Mouse (Mus musculus): ENCODE measurements around the gene Arhgef11. TPM values are rescaled to one million over a fixed set of nuclear protein-coding genes. Genes with fewer than 3 reads are reported as not detected.
"Not testable (repeated sequence)": the region's sequence is repeated elsewhere in the genome, so short reads cannot be mapped to it uniquely, and the experiment has no call there.

Arhgef11 gene
- total RNA-seq (2021) = 10 to 100 TPM; 53.5 to 53.8 TPM
- long read RNA-seq, experiment 1, partial matches to known transcripts = 15 of 16 reads
- long read RNA-seq, experiment 1, other reads (novel, unspliced or antisense) = 1 of 16 reads
- long read RNA-seq, experiment 2, partial matches to known transcripts = 8 of 13 reads
- long read RNA-seq, experiment 2, other reads (novel, unspliced or antisense) = 5 of 13 reads

DNA sequence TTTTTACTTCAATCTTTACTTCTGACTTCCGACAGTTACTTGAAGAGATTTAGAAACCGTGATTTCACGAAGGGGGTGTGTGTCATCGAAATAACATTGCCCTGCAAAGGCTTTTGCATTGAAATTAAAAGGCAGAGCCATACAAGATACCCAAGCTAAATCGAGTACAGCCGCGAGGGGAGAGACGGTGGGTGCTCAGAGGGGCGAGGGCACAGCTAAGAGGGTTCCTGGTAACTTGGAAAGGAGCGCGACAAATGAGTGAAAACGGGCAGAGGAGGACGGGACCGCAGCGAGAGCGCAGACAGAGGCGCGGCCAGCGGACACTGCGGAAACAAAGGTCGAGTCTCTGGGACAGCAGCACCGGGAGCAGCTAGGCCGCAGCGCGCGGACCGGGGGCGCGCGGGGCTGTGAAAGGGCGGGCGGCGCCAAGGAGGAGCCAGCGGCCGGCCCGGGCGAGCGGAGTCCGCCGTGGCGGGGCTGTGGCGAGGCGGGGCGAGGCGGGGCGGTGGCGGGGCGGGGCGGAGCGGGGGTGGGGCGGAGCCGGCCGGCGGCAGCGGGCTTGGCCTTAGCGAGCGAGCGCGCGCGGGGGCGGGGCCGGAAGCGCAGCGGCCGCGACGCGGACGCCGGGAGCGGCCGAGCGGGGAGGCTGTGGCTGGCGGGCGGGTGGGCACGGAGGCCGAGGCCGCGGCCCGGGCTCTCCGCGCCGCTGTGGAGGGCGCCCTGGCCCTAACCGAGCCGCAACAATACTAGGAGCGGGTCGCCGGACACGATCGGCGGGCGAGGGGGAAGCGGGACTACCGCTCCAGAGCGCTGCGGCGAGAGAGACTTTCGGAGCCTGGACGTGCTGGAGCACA lies at the start of gene Arhgef11:
TSS of gene Arhgef11 (plus strand) at position 603 of the 854 bp plus-strand sequence.
- DNase-seq (ENCODE audit: low spot score in 2 of 2) = peak; percentile 30 to 68
- intact Hi-C loops (cut with DNase I) = no loop called here

DNA sequence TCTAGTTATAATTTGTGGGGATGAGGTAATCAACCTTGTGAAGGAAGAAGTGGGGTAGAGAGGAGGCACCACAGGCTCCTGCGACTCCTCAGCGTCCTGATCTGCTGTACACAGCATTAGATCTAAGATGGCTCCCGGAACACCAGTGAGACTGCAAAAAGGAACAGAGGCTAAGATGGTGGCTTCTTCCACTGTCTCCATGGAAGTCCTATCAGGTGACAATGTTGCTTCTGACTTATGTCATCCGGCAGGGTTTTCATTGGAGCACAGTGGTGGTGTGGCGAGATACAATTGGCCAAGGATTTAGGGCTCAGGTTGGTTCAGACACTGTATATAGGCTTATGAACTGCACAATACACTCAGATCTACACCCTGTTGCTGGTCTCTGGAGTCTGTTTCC lies 48.7 kb upstream of the Arhgef11 start:
- intact Hi-C loops (cut with DNase I) = no loop called here
- no peak for DNase-seq (ENCODE audit: low spot score in 2 of 2)

DNA sequence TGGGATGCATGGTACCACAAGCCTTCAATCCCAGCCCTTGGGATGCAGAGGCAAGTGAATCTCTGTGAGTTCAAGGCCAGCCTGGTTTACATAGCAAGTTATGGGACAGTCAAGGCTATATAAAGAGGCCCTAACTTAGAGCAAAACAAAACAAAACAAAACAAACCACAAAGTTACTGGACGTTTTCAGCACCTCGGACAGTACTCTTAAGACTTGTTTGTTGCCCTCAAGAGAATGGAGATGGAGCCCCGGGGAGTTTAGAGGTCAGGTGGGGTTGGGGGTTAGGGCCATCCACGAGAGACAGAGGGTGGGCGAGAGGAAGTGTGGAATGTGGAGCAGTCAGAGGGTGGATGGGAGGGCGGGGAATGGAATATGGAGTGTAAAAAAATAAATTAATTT lies 41.6 kb upstream of the Arhgef11 start:
- intact Hi-C loops (cut with DNase I) = no loop called here
- DNase-seq (ENCODE audit: low spot score in 2 of 2) = no peak

DNA sequence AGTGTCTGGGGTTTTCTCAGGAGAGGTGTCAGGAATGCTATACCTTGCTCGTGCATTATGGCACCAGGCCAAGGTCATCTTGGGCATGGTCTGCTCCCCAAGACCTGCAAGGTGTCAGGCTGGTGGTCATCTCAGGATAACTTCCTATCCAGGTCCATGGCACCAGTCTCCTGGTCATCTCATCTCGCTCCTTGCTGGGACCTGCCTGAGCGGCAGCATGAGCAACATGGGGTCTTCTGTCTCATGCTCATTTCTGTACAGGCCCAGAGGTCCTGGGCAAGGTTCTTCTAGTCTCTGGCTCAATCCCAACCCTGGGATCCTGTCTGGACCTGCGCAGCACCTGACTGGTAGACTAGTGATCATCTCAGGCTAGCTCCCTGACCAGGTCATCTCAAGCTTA lies 35.1 kb upstream of the Arhgef11 start:
- intact Hi-C loops (cut with DNase I) = no loop called here
- no peak for DNase-seq (ENCODE audit: low spot score in 2 of 2)

- intact Hi-C loops (cut with DNase I) = no loop called here
These were observed 23.6 kb upstream of the Arhgef11 start for GRCm38 (mm10) chr3:87593793-87594192.

DNA sequence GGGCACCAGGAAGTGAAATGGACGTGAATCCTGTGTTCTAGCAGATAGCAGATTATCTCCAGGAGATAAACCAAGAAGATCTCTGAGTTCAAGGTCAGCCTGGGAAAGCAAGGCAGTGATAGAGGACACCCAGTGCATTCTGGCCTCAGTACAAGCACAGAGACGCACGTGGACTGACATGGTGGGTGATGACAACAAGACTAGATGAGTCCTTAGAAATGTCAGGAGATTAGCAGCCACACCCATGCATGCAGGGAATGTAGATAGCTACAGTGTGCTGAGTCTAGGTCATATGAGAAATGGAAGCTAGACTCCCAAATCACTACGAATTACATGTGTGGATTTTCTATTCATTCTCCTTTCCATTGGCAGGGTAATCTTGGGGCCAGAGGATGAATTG lies 22.0 kb upstream of the Arhgef11 start:
- DNase-seq (ENCODE audit: low spot score in 2 of 2); intact Hi-C loops (cut with DNase I): not testable (repeated sequence)

More at GRCm38 (mm10) chr3:87593793-87594192, 23.6 kb upstream of the Arhgef11 start:
- no peak for DNase-seq (ENCODE audit: low spot score in 2 of 2)

DNA sequence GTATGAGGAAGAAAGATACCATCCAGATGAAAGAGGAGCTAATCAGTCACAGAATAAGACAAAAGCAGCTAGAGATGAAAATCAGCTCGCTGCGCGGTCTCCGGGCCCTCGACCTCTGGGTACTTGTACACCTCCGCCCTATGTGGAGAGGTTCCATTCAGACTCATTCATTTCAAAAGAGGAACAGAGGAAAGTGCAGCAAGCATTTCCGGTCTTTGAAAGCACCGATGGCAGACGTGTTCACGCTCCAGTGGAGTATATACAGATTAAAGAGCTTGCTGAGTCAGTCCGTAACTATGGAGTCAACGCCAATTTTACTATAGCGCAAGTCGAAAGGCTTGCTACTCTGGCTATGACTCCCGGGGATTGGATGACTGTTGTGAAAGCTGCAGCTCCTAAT lies 16.3 kb upstream of the Arhgef11 start:
- DNase-seq (ENCODE audit: low spot score in 2 of 2); intact Hi-C loops (cut with DNase I): not testable (repeated sequence)

DNA sequence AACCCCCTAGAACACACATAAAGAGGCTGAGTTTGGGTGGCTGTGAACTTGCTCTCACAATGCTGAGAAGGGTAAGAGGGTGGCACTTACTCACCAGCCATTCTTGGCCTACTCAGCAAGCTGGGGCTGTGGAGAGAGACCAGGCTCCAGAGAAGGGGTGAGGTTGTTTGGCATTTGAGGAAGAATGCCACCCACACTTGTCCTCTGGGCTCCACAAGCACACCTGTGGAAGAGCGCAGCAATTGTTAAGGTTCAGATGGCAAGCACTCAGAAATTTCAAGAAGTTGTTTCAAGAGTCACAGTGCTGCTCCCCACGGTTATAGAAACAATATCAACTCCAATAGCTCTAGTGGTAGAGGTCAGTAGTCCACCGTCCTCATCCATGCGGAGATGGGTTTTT lies 1.0 kb upstream of the Arhgef11 start:
- no peak for DNase-seq (ENCODE audit: low spot score in 2 of 2)
- intact Hi-C loops (cut with DNase I) = no loop called here

DNA sequence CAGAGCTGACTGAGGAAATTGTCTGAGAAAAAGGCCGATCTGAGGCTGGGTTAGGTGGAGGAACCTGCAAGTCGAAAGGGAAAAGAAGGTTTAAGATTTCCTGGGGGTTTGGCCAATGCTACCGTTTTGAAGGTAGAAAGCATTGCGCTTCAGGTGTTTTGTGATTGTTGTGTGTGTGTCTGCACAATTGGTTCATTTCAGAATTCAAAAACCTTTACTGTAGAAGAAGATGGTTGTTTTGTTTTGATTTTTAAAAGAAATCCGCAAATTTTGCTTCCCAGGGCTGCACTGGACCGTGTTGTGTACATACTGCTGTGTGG lies 412 bp downstream of the Arhgef11 start:
- intact Hi-C loops (cut with DNase I) = no loop called here
- no peak for DNase-seq (ENCODE audit: low spot score in 2 of 2)

DNA sequence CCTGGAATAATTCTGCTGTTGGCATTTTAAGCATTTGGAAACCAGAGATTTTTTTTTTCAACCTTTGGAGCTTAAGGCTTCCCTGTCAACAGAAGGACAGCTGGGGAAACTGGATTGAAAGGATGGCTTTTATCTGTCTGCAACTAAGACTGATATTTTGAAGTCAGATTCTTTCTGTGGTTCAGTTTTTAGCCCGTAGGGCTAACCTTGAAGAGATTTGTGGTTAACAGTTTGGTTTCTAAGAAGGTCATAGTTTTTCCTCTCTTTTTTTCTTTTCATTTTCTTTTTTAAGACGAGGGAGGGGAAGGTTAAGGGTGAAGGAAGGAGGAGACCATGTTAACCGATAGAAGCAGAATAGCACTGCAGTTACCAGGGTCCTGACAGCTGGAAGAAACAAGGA lies 881 bp downstream of the Arhgef11 start:
- intact Hi-C loops (cut with DNase I) = no loop called here
- DNase-seq (ENCODE audit: low spot score in 2 of 2) = no peak

DNA sequence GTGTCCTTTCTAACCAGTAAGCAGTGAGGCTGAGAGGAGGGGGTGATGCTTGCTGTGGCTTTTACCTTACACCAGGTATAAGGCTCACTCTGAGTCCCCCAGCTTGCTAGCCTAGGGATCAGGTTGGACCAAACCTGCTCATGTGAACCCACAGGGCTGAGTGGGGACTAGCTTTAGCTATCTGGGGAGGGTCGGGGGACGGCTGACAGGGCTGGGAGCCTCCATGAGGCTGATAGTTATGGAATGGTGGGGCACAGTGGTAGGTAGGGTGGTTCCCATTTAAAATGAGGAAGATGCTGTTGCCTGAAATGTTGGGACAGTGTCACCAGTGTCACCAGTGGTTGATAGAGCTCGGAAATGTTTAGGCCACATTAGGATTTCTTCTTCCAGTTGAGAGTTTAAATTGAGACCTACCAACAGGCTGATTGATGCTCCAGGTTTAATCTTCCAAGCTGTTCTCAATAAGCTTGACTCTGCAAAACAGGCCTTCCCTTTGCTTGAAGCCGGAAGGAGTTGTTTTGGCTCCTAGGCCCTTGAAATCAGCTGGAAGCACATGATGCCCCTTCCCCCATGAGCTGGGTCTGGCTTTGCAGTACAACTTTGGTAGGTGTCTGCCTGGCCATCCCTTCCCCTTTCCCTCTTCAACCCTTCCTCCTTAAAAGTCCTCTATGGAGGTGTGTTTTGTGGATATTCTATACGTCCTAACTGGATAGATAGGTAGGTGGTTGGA lies 1.8 kb downstream of the Arhgef11 start:
- intact Hi-C loops (cut with DNase I) = no loop called here
- DNase-seq (ENCODE audit: low spot score in 2 of 2) = no peak

- intact Hi-C loops (cut with DNase I) = no loop called here
These were observed 3.0 kb downstream of the Arhgef11 start for GRCm38 (mm10) chr3:87620218-87620891.

DNA sequence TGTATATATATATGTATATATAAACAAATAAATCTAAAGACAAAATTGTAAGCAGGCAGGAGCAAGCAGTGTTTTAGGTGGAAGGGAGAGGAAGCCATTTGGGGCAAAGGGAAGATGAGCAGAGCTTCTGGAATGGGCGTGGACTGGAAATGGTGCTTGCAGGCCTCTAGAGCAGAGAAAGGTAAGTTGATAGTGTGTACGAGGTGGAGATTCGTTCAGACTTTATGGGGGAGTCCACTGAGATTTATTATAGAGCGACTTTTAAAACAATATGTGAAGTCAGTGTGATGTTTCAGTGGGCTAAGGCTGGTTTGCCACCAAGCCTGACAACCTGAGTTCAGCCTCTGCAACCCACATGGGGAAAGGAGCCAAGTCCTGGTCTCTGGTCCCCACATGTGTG lies 7.5 kb downstream of the Arhgef11 start:
- intact Hi-C loops (cut with DNase I) = no loop called here
- DNase-seq (ENCODE audit: low spot score in 2 of 2) = no peak

More at GRCm38 (mm10) chr3:87620218-87620891, 3.0 kb downstream of the Arhgef11 start:
- DNase-seq (ENCODE audit: low spot score in 2 of 2) = no peak

GRCm38 (mm10) chr3:87630899-87631298 lies 13.5 kb downstream of the Arhgef11 start:
- intact Hi-C loops (cut with DNase I) = no loop called here
- DNase-seq (ENCODE audit: low spot score in 2 of 2) = no peak

GRCm38 (mm10) chr3:87631408-87631807 lies 14.0 kb downstream of the Arhgef11 start:
- intact Hi-C loops (cut with DNase I) = no loop called here
- no peak for DNase-seq (ENCODE audit: low spot score in 2 of 2)

GRCm38 (mm10) chr3:87635514-87635913 lies 18.2 kb downstream of the Arhgef11 start:
- intact Hi-C loops (cut with DNase I) = no loop called here

DNA sequence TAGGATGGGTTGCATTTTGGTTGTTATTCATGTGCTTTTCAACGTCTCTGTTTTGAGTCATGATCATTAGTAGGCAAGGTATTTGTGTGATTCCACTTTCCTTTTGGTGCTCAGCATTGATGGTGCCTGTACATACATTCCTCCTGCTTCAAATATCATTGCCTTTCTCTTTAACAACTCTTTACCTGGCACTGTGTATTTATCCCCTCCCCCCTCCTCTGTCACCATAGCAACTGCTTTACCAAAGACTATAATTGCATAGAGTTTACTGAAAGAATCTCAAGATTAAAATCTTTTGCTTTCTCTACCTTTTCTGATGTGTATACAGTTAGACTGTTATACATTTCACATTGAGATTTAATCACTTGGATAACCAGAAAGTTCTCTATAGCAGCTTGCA lies 26.1 kb downstream of the Arhgef11 start:
- intact Hi-C loops (cut with DNase I) = no loop called here
- DNase-seq (ENCODE audit: low spot score in 2 of 2) = peak in 1 of 2 experiments; percentile 26

More at GRCm38 (mm10) chr3:87635514-87635913, 18.2 kb downstream of the Arhgef11 start:
- DNase-seq (ENCODE audit: low spot score in 2 of 2) = no peak

- DNase-seq (ENCODE audit: low spot score in 2 of 2) = no peak
- intact Hi-C loops (cut with DNase I) = no loop called here
These were observed 28.8 kb downstream of the Arhgef11 start for GRCm38 (mm10) chr3:87646174-87646573.

- intact Hi-C loops (cut with DNase I) = no loop called here
- DNase-seq (ENCODE audit: low spot score in 2 of 2) = no peak
These were observed 31.7 kb downstream of the Arhgef11 start for GRCm38 (mm10) chr3:87649063-87649462.

DNA sequence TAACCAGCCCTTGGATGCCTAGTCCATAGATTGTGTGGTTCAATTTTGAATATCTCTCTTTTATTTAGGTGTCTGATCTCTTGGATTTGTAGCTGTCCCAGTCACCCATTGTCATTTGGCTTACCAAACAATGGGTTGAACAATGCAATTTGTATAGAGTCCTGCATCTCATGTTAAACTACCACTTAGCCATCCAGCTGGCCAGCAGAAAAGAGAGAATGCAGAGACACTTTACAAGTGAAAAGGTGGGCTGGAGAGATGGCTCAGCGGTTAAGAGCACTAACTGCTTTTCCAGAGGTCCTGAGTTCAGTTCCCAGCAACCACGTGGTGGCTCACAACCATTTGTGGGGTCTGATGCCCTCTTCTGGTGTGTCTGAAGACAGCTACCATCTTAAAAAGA lies 41.0 kb downstream of the Arhgef11 start:
- intact Hi-C loops (cut with DNase I) = no loop called here
- no peak for DNase-seq (ENCODE audit: low spot score in 2 of 2)

All from left cerebral cortex, postnatal 14 days (tissue).